Mouse (Mus musculus) embryonic fibroblast, embryonic 13.5 days (primary cell): ENCODE measurements around the gene Trabd2b. TPM values are rescaled to one million over a fixed set of nuclear protein-coding genes. Genes with fewer than 3 reads are reported as not detected.

Source experiments
- H3K27ac ChIP-seq: 2 replicates; pipeline ENCODE4 v1.5.1; 2012; ENCODE audit warnings: low read length, control low read depth, inconsistent platforms; ENCODE audit not compliant: insufficient read depth
- H3K4me1 ChIP-seq: 2 replicates; pipeline ENCODE4 v1.6.1; 2011; ENCODE audit warnings: low read length; ENCODE audit not compliant: control insufficient read depth, insufficient read depth
- H3K4me3 ChIP-seq: 2 replicates; pipeline ENCODE4 v1.5.1; 2011; ENCODE audit warnings: mild to moderate bottlenecking, control low read depth, low read length; ENCODE audit not compliant: insufficient read depth
- CTCF ChIP-seq: IDR thresholded peaks from 2 replicates; pipeline ENCODE4 v1.5.1; 2011; ENCODE audit warnings: mild to moderate bottlenecking, control low read depth, low read length, moderate library complexity, borderline replicate concordance; ENCODE audit not compliant: insufficient read depth
- POLR2A ChIP-seq: IDR thresholded peaks from 2 replicates; pipeline ENCODE4 v1.6.1; 2011; ENCODE audit warnings: low read depth, mild to moderate bottlenecking, control low read depth, low read length, moderate library complexity
- polyA plus RNA-seq: library from polyadenylated mRNA; stranded (reverse); fragments of >200 nt; gene quantifications from 2 replicates; pipeline ENCODE4 v1.2.4, GENCODE M21; 2011; ENCODE audit warnings: low read depth; ENCODE audit not compliant: missing spikeins, insufficient read length

Trabd2b gene
- polyA plus RNA-seq, 1 experiment: 1.9 TPM

GRCm38 (mm10) chr4:114461093-114461492, 54.6 kb downstream of the Trabd2b start:
- no peak overlapping the region for H3K4me3 ChIP-seq
- TF ChIP-seq POLR2A (no peak), CTCF (no peak)

DNA sequence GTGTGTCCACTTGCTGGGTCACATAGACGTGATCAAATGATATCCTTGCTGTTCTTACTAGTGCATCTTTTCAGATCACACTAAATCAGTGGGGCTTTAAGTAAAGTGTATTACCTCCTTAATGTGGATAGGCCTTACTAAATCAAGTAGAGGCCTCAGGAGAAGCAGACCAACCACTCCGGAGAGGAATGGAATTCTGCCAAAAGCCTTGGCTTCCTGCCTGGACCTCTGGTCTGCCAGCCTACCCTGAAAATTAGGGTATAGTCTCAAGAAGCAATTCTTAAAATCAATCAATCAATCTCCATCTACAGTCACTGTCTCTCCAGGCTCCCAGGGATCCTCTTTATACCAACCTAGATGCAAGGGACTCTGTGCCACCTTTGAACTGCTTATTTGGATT, 59.1 kb downstream of the Trabd2b start:
- Histone ChIP-seq H3K27ac (no peak overlapping the region), H3K4me3 (no peak overlapping the region), H3K4me1 (no peaks in the 10 kb centered on the region)
- no peak for TF ChIP-seq CTCF

More at GRCm38 (mm10) chr4:114461093-114461492, 54.6 kb downstream of the Trabd2b start:
- H3K4me1 ChIP-seq: no peaks in the 10 kb centered on the region
- H3K27ac ChIP-seq: no peak overlapping the region

- no peak overlapping the region for H3K27ac ChIP-seq
- H3K4me1 ChIP-seq: no peaks in the 10 kb centered on the region
- H3K4me3 ChIP-seq: no peak overlapping the region
- TF ChIP-seq POLR2A (no peak), CTCF (no peak)
Measured at GRCm38 (mm10) chr4:114467371-114468094, 61.0 kb downstream of the Trabd2b start.

DNA sequence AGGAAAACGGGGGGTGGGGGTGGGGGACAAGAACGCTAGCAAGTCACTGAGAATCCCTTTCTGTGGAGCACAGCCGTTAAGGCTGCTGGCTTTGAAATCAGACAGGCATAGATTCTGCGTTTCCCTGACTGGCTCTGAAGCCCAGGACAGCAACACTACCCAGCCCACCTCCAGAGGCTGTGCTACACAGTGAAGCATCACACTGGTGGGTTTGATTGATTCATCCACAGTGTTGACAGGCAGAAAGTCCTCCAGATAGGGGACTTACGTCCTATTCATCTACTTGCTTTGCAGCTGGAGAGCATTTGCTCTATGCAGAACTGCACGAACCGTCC, 61.5 kb downstream of the Trabd2b start:
- H3K4me1 ChIP-seq: no peaks in the 10 kb centered on the region
- no peak overlapping the region for H3K27ac ChIP-seq
- H3K4me3 ChIP-seq: no peak overlapping the region
- no peak for TF ChIP-seq POLR2A
- no peak for TF ChIP-seq CTCF

- TF ChIP-seq CTCF (no peak), POLR2A (no peak)
- no peaks in the 10 kb centered on the region for H3K4me1 ChIP-seq
- H3K4me3 ChIP-seq: no peak overlapping the region
- H3K27ac ChIP-seq: no peak overlapping the region
Measured at GRCm38 (mm10) chr4:114469881-114470280, 63.4 kb downstream of the Trabd2b start.

- no peak for TF ChIP-seq POLR2A
- TF ChIP-seq CTCF: no peak
- H3K4me1 ChIP-seq: no peaks in the 10 kb centered on the region
- H3K4me3 ChIP-seq: no peak overlapping the region
- no peak overlapping the region for H3K27ac ChIP-seq
Measured at GRCm38 (mm10) chr4:114472143-114472542, 65.6 kb downstream of the Trabd2b start.

- Histone ChIP-seq H3K27ac (no peak overlapping the region), H3K4me3 (no peak overlapping the region), H3K4me1 (no peaks in the 10 kb centered on the region)
- no peak for TF ChIP-seq POLR2A
- TF ChIP-seq CTCF: no peak
Measured at GRCm38 (mm10) chr4:114476316-114476715, 69.8 kb downstream of the Trabd2b start.

DNA sequence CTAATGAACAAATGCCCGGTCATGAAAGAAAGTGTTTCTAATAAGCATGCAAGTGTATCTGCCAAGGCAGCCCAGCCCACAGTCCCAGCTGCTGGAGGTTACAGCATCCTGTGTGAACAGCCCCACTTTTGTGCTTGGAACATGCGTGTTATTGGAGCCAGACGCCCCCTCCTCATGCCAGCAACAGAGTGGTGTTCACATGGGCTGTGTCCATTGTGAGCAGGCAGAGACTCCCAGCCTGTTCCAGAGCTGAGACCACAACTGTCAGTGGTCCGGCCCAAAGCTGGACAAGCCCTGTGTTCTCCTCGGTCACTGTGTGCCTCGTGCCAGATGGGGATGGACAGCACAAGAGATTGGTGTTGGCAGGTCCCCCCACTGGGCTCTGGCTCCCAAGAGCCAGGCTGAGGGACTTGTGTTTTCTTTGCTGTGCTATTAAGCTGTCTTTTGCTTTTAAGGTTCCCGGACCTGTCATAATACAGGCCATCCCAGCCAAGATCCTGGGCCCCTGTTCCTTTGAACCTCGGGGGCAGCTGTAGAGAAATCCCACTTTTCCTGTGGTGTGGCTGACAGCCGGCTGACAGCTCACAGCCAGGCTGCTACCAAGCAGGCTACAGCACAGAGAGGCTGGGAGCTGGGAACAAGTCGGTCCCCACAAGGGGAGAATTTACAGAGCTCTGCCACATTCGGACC, 70.7 kb downstream of the Trabd2b start:
- TF ChIP-seq CTCF (no peak), POLR2A (no peak)
- H3K4me1 ChIP-seq: no peaks in the 10 kb centered on the region
- H3K4me3 ChIP-seq: no peak overlapping the region
- H3K27ac ChIP-seq: no peak overlapping the region

GRCm38 (mm10) chr4:114481518-114481917, 75.0 kb downstream of the Trabd2b start:
- no peak for TF ChIP-seq POLR2A
- TF ChIP-seq CTCF: no peak
- no peak overlapping the region for H3K27ac ChIP-seq
- H3K4me3 ChIP-seq: no peak overlapping the region
- no peaks in the 10 kb centered on the region for H3K4me1 ChIP-seq

DNA sequence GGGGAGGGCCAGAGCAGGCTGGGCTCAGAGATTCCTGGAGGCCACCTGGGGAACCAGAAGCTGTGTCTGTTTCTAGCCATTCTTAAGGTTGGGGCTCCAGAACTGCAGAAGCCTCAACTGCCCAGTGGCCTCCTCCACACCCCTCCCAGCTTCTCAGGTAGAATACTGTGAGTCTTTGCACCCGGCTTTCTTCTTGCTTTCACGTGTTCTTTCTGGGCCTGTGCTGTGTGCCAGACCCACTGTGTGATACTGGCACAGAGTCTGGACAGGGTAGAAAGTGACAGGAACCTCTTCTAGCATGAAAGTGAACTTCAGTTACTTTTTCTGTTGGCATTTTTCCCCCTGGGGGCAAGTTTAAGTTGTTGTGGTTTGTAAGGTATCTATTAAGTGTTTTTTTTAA, 77.6 kb downstream of the Trabd2b start:
- H3K4me3 ChIP-seq: no peak overlapping the region
- no peak overlapping the region for H3K27ac ChIP-seq
- TF ChIP-seq POLR2A: no peak
- no peak for TF ChIP-seq CTCF
- H3K4me1 ChIP-seq: no peaks in the 10 kb centered on the region

DNA sequence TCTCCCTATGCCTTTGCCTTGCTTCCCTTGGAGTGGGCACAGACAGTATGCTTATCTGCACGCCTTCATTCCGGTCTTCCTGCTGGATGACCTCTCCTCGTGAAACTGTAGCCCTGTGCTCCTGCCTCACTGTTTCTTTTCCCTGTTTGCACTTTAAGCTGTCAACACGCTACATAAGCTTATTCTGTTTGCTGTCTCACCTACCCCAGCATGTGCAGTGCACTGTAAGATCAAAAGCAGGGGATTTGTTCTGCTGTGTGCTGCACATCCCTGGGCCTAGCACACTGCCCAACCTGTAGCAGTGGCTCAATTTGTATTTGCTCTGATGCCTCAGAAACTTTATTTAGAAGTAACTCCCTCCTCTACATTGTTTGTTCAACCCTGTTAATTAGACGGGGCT, 79.5 kb downstream of the Trabd2b start:
- Histone ChIP-seq H3K27ac (no peak overlapping the region), H3K4me3 (no peak overlapping the region), H3K4me1 (no peaks in the 10 kb centered on the region)
- TF ChIP-seq CTCF (no peak), POLR2A (no peak)
